Mouse (Mus musculus) spleen, adult 18-20 months (tissue): Measurements from ENCODE around the gene Cxcl10.
A peak's percentile ranks its signal among the peaks of the same experiment; 100 is the strongest.

Source experiments
- DNase-seq, 2 experiments: peaks; one replicate each; pipeline ENCODE4 v3.0.0; 2022; ENCODE audit warnings: mixed read lengths in 2 of 2

The Cxcl10 gene

GRCm38 (mm10) chr5:92318596-92318995, 30.1 kb downstream of the Cxcl10 start:
- no peak for DNase-seq

- DNase-seq = no peak
These were observed 30.6 kb downstream of the Cxcl10 start for GRCm38 (mm10) chr5:92318119-92318518.

GRCm38 (mm10) chr5:92313776-92314175, 34.9 kb downstream of the Cxcl10 start:
- no peak for DNase-seq

GRCm38 (mm10) chr5:92312046-92312715, 36.5 kb downstream of the Cxcl10 start:
- peak; percentile 56 to 90 for DNase-seq

GRCm38 (mm10) chr5:92309681-92310511, 38.8 kb downstream of the Cxcl10 start, which contains the start of gene Sdad1:
TSS of gene Sdad1 (minus strand) at chr5:92310479.
- DNase-seq = peak; percentile 85 to 86

GRCm38 (mm10) chr5:92304291-92304690, 44.4 kb downstream of the Cxcl10 start:
- DNase-seq = no peak

- DNase-seq = no peak
These were observed 46.4 kb downstream of the Cxcl10 start for GRCm38 (mm10) chr5:92302149-92302840.
